Comparison of ENCODE assay signal across 8 mouse cellular contexts in genomic region chr15:78772856-78773255, GRCm38 (mm10). TPM values are rescaled to one million over a fixed set of nuclear protein-coding genes. Genes with fewer than 3 reads are reported as not detected.
DNase-seq lines count a peak whose midpoint lies in the region; ATAC-seq and TF ChIP-seq lines count a peak whose summit lies in the region.

No protein-coding gene starts in this region.

- peak overlapping the region; percentile 33 for H3K4me3 ChIP-seq in lung, postnatal 0 days (ENCODE audit: low read depth, low read length)
- peak overlapping the region; percentile 47 for H3K4me3 ChIP-seq in forebrain, embryonic 13.5 days
- H3K4me3 ChIP-seq in limb, embryonic 13.5 days, result peak overlapping the region; percentile 20
- H3K4me3 ChIP-seq in small intestine, adult 2 months (ENCODE audit: low read depth, low read length), result peak overlapping the region; percentile 58

- H3K9me3 ChIP-seq in lung, postnatal 0 days (ENCODE audit: low read length), result no peaks in the 10 kb centered on the region
- H3K9me3 ChIP-seq in forebrain, embryonic 13.5 days (replicated peaks), result no peaks in the 10 kb centered on the region
- H3K9me3 ChIP-seq in limb, embryonic 13.5 days, result peaks cover 4% of the 10 kb centered on the region; the same call in 1 of the 2 replicates

- TF ChIP-seq POLR2A in small intestine, adult 2 months (IDR thresholded peaks at IDR 0.05; ENCODE audit: low read depth, low read length), result no peak

- H3K4me2 ChIP-seq in lung, postnatal 0 days (replicated peaks; ENCODE audit: low read depth, low read length), result peak overlapping the region; percentile 56
- peak overlapping the region; percentile 76 for H3K4me2 ChIP-seq in forebrain, embryonic 13.5 days
- H3K4me2 ChIP-seq in limb, embryonic 13.5 days (replicated peaks), result peak overlapping the region; percentile 26

- no peak for ATAC-seq in lung, postnatal 0 days
- no peak for ATAC-seq in forebrain, embryonic 13.5 days
- no peak for ATAC-seq in limb, embryonic 13.5 days (ENCODE audit: low FRiP score, low read depth)

- no peak for TF ChIP-seq CTCF in lung, postnatal 0 days (IDR thresholded peaks at IDR 0.05)
- no peak for TF ChIP-seq CTCF in small intestine, adult 2 months (IDR thresholded peaks at IDR 0.05; ENCODE audit: extremely low read depth, insufficient read length, insufficient replicate concordance, low read depth, low read length)

- H3K27me3 ChIP-seq in lung, postnatal 0 days (replicated peaks; ENCODE audit: insufficient read depth, low read length), result no peaks in the 10 kb centered on the region
- no peaks in the 10 kb centered on the region for H3K27me3 ChIP-seq in forebrain, embryonic 13.5 days
- peaks cover 26% of the 10 kb centered on the region for H3K27me3 ChIP-seq in limb, embryonic 13.5 days
- no peaks in the 10 kb centered on the region for H3K27me3 ChIP-seq in small intestine, adult 2 months (ENCODE audit: control insufficient read depth, insufficient read depth, low read length)

- no peak for DNase-seq in lung, postnatal 0 days (ENCODE audit: low spot score)
- no peak for DNase-seq in lung, adult 18-20 months
- DNase-seq in right cerebral cortex, postnatal 10 days (ENCODE audit: low spot score in 2 of 2), result no peak
- DNase-seq in left cerebral cortex, postnatal 14 days (ENCODE audit: low spot score in 2 of 2), result no peak
- DNase-seq in adrenal gland, postnatal 4 days (ENCODE audit: low spot score in 2 of 2), result no peak

- intact Hi-C loops in left cerebral cortex, postnatal 14 days (cut with DNase I), result no loop called here

- peak overlapping the region; percentile 80 for H3K27ac ChIP-seq in lung, postnatal 0 days (ENCODE audit: low read length)
- peak overlapping the region; percentile 98 for H3K27ac ChIP-seq in forebrain, embryonic 13.5 days
- peak overlapping the region; percentile 15; the same call in 1 of the 2 replicates for H3K27ac ChIP-seq in limb, embryonic 13.5 days
- H3K27ac ChIP-seq in small intestine, adult 2 months (ENCODE audit: insufficient read depth, low read depth, low read length), result peak overlapping the region; percentile 84

- TF ChIP-seq EP300 in lung, postnatal 0 days (IDR thresholded peaks at IDR 0.05), result no peak

- no peaks in the 10 kb centered on the region for H3K4me1 ChIP-seq in lung, postnatal 0 days (ENCODE audit: insufficient read depth, low read depth, low read length)
- H3K4me1 ChIP-seq in forebrain, embryonic 13.5 days, result peaks cover 61% of the 10 kb centered on the region
- peaks cover 14% of the 10 kb centered on the region for H3K4me1 ChIP-seq in limb, embryonic 13.5 days
- H3K4me1 ChIP-seq in small intestine, adult 2 months (ENCODE audit: control insufficient read depth, insufficient read depth, insufficient read length, low read length), result peaks cover 3% of the 10 kb centered on the region; the same call in 1 of the 2 replicates

- peaks cover 8% of the 10 kb centered on the region; the same call in 1 of the 2 replicates for H3K36me3 ChIP-seq in lung, postnatal 0 days (ENCODE audit: insufficient read depth, low read length)
- peaks cover 11% of the 10 kb centered on the region; the same call in 1 of the 2 replicates for H3K36me3 ChIP-seq in forebrain, embryonic 13.5 days (ENCODE audit: poor library complexity, severe bottlenecking)
- H3K36me3 ChIP-seq in limb, embryonic 13.5 days, result 0 out of 2 replicates have a peak, but pooled peaks cover 3% of the 10 kb centered on the region
- H3K36me3 ChIP-seq in small intestine, adult 2 months (ENCODE audit: control insufficient read depth, insufficient read depth, low read length), result peaks cover 17% of the 10 kb centered on the region

- WGBS in lung, postnatal 0 days, result 24% methylated on average over 14 of the region's 14 CpGs
- 36% methylated on average over 14 of the region's 14 CpGs for WGBS in forebrain, embryonic 13.5 days
- 37% methylated on average over 14 of the region's 14 CpGs for WGBS in limb, embryonic 13.5 days
- WGBS in small intestine, adult 2 months, result 46% methylated on average over 14 of the region's 14 CpGs

- H3K9ac ChIP-seq in lung, postnatal 0 days (replicated peaks; ENCODE audit: low read depth), result peak overlapping the region; percentile 34
- H3K9ac ChIP-seq in forebrain, embryonic 13.5 days, result peak overlapping the region; percentile 73
- 0 out of 2 replicates have a peak overlapping the region, but pooled peaks have one; percentile 25 for H3K9ac ChIP-seq in limb, embryonic 13.5 days

RNA-seq across cellular contexts. Expression of gene Mfng, which starts 0.4 kb away (rescaled TPM):
- 47.8 and 52.9 TPM in 2 replicates for polyA plus RNA-seq in lung, postnatal 0 days (2015; fragmentation: Nextera tagmentation; extraction: Ambion mirVana)
- 136 and 138 TPM in 2 replicates for polyA plus RNA-seq in forebrain, embryonic 13.5 days (2015; fragmentation: Nextera tagmentation; extraction: Ambion mirVana)
- polyA plus RNA-seq in limb, embryonic 13.5 days (2015; fragmentation: Nextera tagmentation; extraction: Ambion mirVana), result 14.1 and 15.0 TPM in 2 replicates
- polyA plus RNA-seq in small intestine, adult 2 months (2012; rRNA removed), result 4.7 and 7.9 TPM in 2 replicates
- total RNA-seq in left cerebral cortex, postnatal 14 days (2021), result 1 to 10 TPM; 5.6 to 6.7 TPM
- 10 to 100 TPM; 18.3 to 20.0 TPM for total RNA-seq in adrenal gland, postnatal 4 days (2021)

RNA-seq across cellular contexts. Expression of gene Card10, which starts 30.0 kb away (rescaled TPM):
- polyA plus RNA-seq in lung, postnatal 0 days (2015; fragmentation: Nextera tagmentation; extraction: Ambion mirVana), result 7.5 and 8.3 TPM in 2 replicates
- 0.92 and 0.93 TPM in 2 replicates for polyA plus RNA-seq in forebrain, embryonic 13.5 days (2015; fragmentation: Nextera tagmentation; extraction: Ambion mirVana)
- polyA plus RNA-seq in limb, embryonic 13.5 days (2015; fragmentation: Nextera tagmentation; extraction: Ambion mirVana), result 3.0 TPM in 2 replicates
- 15.8 and 28.3 TPM in 2 replicates for polyA plus RNA-seq in small intestine, adult 2 months (2012; rRNA removed)
- 1 to 10 TPM; 4.0 to 5.1 TPM for total RNA-seq in left cerebral cortex, postnatal 14 days (2021)
- total RNA-seq in adrenal gland, postnatal 4 days (2021), result 10 to 100 TPM; 11.8 to 14.5 TPM

RNA-seq across cellular contexts. Expression of gene Elfn2, which starts 54.3 kb away (rescaled TPM):
- polyA plus RNA-seq in lung, postnatal 0 days (2015; fragmentation: Nextera tagmentation; extraction: Ambion mirVana), result 0.02 and 0.05 TPM in 2 replicates
- 1.7 and 1.8 TPM in 2 replicates for polyA plus RNA-seq in forebrain, embryonic 13.5 days (2015; fragmentation: Nextera tagmentation; extraction: Ambion mirVana)
- 0.05 and 0.11 TPM in 2 replicates for polyA plus RNA-seq in limb, embryonic 13.5 days (2015; fragmentation: Nextera tagmentation; extraction: Ambion mirVana)
- polyA plus RNA-seq in small intestine, adult 2 months (2012; rRNA removed), result 0.14 and 0.35 TPM in 2 replicates
- total RNA-seq in left cerebral cortex, postnatal 14 days (2021), result 100 to 1,000 TPM; 117 to 127 TPM
- total RNA-seq in adrenal gland, postnatal 4 days (2021), result 1 to 10 TPM; 3.9 to 4.2 TPM

Comparison
In these comparisons a context has a peak if more than half of its experiments do, and no peak if none do; other contexts are left out.
1. H3K27ac ChIP-seq: peak in every context shown above with its lines; median percentile 98 in forebrain, embryonic 13.5 days; 84 in small intestine, adult 2 months; 80 in lung, postnatal 0 days; 15 in limb, embryonic 13.5 days.
2. H3K4me2 ChIP-seq: peak in every context shown above with its lines; median percentile 76 in forebrain, embryonic 13.5 days; 56 in lung, postnatal 0 days; 26 in limb, embryonic 13.5 days.